Mouse (Mus musculus) macrophage (primary cell): Measurements from ENCODE around the gene St6gal1. TPM values are rescaled to one million over a fixed set of nuclear protein-coding genes. Genes with fewer than 3 reads are reported as not detected.
A peak's percentile ranks its signal among the peaks of the same experiment; 100 is the strongest.

Experiments used
- H3K27ac ChIP-seq: fragments of 350-480 bp; formaldehyde crosslinking; 2 replicates; pipeline ENCODE4 v1.9.0; 2021
- H3K36me3 ChIP-seq: fragments of 350-480 bp; formaldehyde crosslinking; 2 replicates; pipeline ENCODE4 v1.9.0; 2021; ENCODE audit errors: inconsistent target
- H3K4me3 ChIP-seq: fragments of 350-480 bp; formaldehyde crosslinking; 2 replicates; pipeline ENCODE4 v1.9.0; 2021; ENCODE audit errors: inconsistent target
- H3K79me2 ChIP-seq: fragments of 350-480 bp; formaldehyde crosslinking; 2 replicates; pipeline ENCODE4 v1.9.0; 2021; ENCODE audit errors: inconsistent target
- WGBS: methylation state at CpG from one replicate; pipeline ENCODE4 v1.1.7; 2026; ENCODE audit warnings: inconsistent platforms; ENCODE audit not compliant: missing documents; 5-methylcytosine and 5-hydroxymethylcytosine counted together
- polyA plus RNA-seq: library from polyadenylated mRNA; stranded (reverse); fragments of 250-400 nt; gene quantifications from 3 replicates; pipeline ENCODE4 v1.2.4, GENCODE M21; 2018; ENCODE audit warnings: inconsistent platforms

St6gal1 gene
- polyA plus RNA-seq, 1 experiment from 2014 or later = 59.9 TPM

DNA sequence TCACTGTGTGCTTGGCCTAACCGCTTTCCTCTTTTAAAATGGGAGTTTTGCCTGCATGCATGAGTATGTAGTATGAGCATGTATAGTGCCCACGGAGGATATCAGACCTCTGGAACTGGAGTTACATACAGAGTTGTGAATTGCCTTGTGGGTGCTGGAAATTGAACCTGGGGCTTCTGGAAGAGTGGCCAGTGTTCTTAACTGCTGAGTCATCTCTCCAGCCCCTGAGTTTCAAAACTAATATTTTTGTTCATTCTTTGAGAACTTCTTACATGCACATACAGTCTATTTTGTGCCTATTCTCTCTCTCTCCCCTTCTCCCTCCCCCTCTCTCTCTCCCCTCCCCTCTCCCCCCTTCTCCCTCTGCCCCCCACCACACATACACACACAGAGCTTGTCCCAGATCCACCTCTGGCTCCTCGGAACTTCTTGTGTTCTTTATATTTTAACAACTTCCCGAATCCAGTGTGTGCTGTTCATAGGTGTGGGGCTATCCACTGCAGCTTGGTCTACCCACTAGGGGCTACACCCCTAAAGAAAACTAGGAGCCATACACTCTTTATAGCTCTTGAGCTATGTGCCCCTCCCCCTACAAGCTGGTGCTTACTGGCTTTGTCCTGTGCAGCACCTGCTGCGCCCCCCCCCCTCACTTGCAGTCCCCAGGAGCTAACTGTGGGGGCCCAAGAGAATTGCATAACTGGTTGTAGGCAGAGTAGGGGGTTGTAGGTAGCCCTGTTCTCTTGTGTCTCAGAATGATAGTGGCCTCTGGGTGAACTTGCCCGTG lies 100.5 kb downstream of the St6gal1 start:
- 79% methylated on average over 6 of the region's 6 CpGs for WGBS
- H3K79me2 ChIP-seq = no peaks in the 10 kb centered on the region
- H3K36me3 ChIP-seq = peaks cover 12% of the 10 kb centered on the region; the same call in 1 of the 2 replicates
- H3K4me3 ChIP-seq = no peak overlapping the region
- H3K27ac ChIP-seq = no peak overlapping the region

DNA sequence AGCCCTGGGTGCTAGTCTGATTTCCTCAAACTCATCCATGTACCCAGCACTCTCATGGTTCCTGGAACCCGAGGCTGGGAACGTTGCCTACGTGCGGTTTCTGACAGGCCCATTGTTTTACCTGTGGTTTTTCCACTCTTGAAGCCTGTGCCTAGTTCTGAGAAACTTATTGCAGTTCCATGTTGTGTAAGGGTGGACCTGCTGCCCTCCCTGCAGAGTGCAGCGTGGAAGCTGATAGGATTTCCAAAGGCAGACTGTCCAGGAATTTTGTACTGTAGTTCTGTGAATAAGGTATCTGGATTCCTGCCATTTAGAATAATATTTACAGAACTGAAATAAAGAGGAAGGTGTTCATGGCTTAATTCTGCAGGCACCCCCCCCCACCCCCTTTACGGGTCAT lies 102.1 kb downstream of the St6gal1 start:
- 87% methylated on average over 6 of the region's 6 CpGs for WGBS
- peaks cover 6% of the 10 kb centered on the region; the same call in 1 of the 2 replicates for H3K36me3 ChIP-seq
- H3K27ac ChIP-seq = no peak overlapping the region
- no peaks in the 10 kb centered on the region for H3K79me2 ChIP-seq
- H3K4me3 ChIP-seq = no peak overlapping the region

DNA sequence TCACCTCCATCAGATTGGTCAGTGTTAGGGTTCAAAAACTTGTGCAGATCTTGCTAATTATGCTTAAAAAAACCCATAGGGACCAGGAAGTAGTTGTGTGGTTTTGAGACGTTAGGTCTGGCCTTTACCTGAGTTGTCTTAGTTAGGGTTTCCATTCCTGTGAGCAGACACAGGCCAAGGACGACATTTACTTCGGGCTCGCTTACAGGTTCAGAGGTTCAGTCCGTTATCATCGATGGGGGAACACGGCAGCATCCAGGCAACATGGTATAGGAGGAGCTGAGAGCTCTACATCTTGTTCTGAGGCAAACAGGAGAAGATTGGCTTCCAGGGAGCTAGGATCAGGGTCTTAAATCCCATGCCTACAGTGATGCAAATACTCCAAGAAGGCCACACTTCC lies 102.7 kb downstream of the St6gal1 start:
- Histone ChIP-seq H3K36me3 (peaks cover 4% of the 10 kb centered on the region; the same call in 1 of the 2 replicates), H3K79me2 (no peaks in the 10 kb centered on the region), H3K4me3 (no peak overlapping the region), H3K27ac (no peak overlapping the region)
- 90% methylated on average over 7 of the region's 7 CpGs for WGBS

DNA sequence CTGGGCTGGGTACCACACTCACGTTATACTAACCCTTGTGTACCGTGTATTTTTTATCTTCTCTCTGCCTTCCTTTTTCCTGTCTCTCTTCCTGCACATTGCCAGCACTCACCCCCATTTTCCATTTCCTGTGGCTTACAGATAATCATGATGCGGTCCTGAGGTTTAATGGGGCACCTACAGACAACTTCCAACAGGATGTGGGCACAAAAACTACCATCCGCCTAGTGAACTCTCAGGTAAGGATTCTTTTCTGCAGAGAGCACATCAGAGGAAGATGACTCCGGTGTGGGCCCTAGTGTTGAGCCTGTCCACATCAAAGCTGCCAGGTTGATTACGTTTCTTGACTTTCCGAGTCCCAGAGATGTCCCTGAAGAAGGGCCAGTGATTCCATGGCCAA lies 103.7 kb downstream of the St6gal1 start:
- H3K79me2 ChIP-seq = no peaks in the 10 kb centered on the region
- H3K4me3 ChIP-seq = no peak overlapping the region
- H3K36me3 ChIP-seq = peaks cover 4% of the 10 kb centered on the region; the same call in 1 of the 2 replicates
- no peak overlapping the region for H3K27ac ChIP-seq
- WGBS = 60% methylated on average over 7 of the region's 7 CpGs

DNA sequence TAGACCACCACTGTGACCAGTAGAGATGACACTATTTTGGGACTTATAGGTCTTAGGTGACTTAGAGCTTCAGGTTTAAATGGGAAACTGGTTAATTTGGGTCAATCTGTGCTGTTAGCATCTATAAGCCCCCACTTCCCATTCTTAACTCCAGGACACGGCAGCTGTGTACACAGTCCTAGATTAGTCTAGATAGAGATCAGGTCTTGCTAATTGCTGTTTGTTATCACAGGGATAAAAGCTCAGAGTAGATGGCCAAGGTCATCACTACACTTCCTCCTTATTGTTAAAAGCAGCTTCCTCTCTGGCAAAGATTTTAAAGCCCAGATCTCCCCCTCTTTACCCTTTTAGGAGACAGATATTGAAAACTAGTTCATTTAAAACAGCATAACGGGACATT lies 107.6 kb downstream of the St6gal1 start:
- H3K27ac ChIP-seq = peak overlapping the region; percentile 8; the same call in 1 of the 2 replicates
- WGBS = 40% methylated on average over 2 of the region's 2 CpGs
- peaks cover 4% of the 10 kb centered on the region; the same call in 1 of the 2 replicates for H3K36me3 ChIP-seq
- no peaks in the 10 kb centered on the region for H3K79me2 ChIP-seq
- H3K4me3 ChIP-seq = no peak overlapping the region

DNA sequence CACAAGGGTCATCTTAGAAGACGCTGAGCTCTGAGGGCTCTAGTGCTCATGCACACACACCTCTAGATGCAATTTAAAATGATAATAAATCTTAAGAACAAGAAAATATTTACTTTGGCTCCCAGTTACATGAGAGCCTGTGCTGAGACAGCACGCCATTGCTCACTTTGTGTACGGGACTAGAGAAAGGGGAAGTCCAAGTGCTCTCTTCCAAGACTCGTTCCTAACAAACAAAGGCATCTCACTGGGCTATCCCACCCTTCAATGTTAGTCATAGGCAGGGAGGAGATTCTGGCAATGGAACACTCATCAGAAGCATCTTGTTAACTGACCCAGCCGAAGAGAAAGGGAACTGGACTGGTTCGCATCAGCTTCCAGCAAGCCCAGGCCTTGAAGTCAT lies 108.1 kb downstream of the St6gal1 start:
- Histone ChIP-seq H3K36me3 (peaks cover 4% of the 10 kb centered on the region; the same call in 1 of the 2 replicates), H3K4me3 (no peak overlapping the region), H3K79me2 (no peaks in the 10 kb centered on the region), H3K27ac (peak overlapping the region; percentile 8; the same call in 1 of the 2 replicates)
- WGBS = 70% methylated on average over 6 of the region's 6 CpGs

DNA sequence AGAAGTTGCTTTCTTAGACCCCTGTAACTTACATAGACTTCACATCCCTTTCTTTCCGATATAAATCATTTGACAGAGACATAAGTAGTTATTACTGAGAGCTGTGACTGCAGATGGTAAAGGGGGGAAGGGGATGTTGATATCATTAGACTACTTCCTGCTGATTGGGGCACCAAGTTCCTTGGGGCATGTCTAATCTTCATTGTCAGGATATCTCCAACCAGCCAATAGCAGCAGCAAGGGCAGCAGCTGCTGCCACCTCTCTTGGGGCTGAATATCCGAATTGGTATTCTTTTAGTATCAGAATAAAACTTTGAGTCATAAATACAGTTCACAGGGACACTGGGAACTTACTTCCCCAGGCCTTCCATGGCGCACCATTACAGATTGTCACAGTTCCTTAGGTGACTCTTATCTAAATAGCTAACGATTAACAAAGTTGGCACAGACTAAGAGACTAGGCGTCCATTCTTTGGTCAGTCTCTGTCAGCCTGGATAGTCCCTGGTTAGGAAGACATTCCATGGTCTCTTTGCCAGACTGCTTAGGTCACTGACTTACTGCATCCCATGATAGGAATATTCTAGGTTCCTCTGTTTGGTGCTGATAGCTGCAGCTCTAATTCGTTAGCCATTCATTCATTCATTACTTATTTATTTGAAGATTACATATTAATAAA lies 109.5 kb downstream of the St6gal1 start:
- WGBS = 90% methylated on average over 6 of the region's 6 CpGs
- Histone ChIP-seq H3K27ac (no peak overlapping the region), H3K4me3 (no peak overlapping the region), H3K79me2 (no peaks in the 10 kb centered on the region), H3K36me3 (no peaks in the 10 kb centered on the region; the same call in 1 of the 2 replicates)

DNA sequence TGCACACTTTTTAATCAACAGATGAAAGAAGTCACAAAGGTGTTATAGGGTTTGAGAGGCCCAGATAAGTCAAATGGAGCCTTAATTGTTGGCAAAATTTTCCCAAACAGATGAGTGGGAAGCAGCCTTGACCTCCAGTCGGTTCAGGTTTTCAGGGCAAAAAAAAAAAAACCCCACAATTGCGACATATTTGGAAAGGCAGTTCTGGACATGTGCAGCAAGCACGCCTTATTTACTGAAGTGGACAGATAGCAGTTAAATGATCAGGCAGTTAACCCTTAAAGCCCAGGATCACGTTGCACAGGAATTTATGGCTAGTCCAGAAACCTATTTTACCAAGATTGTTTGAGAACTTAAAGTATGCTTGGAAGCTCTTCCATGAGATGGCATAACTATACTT lies 112.8 kb downstream of the St6gal1 start:
- Histone ChIP-seq H3K36me3 (no peaks in the 10 kb centered on the region), H3K27ac (no peak overlapping the region)
- WGBS = 60% methylated on average over 4 of the region's 4 CpGs

DNA sequence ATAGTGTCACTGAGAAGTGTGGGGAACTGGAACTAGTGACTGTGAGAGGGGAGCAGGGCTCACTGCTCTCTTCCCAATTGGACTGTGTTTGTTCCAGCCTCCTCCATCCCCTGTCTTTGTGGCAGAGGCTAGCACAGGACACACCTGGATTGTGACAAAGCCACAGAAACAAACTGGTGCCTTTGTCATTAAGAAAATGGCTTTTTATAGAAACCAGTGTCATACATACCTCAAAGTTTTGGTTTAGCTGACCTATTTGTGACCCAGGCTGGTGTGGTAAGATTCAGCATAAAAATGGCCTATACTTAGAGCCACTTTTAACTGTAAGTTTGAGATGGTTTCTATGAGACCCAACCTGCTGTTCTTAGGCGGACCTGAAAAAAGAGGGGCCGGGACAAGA lies 116.7 kb downstream of the St6gal1 start:
- Histone ChIP-seq H3K36me3 (no peaks in the 10 kb centered on the region), H3K4me3 (no peak overlapping the region), H3K79me2 (no peaks in the 10 kb centered on the region), H3K27ac (no peak overlapping the region)
- WGBS = 100% methylated on average over 2 of the region's 2 CpGs

More for the DNA sequence above, 112.8 kb downstream of the St6gal1 start:
- no peaks in the 10 kb centered on the region for H3K79me2 ChIP-seq
- no peak overlapping the region for H3K4me3 ChIP-seq

DNA sequence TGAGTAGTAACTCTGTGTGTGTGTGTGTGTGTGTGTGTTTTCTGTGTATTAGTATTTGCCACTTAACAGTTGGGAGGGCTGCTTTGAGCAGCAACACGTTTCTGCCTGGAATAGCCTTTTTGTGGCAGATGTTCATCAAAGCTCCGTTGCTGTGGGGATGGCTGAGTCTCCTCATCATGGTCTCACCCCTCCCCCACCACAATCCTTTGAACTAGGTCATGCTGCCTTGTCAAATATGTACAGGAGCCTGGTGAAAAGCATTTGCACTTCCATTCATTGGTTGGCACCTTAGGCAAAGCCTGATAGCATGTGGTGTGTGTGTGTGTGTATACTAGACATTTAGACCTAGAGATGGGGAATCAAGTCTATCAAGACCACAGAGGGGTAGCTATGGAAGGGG lies 126.3 kb downstream of the St6gal1 start:
- no peak overlapping the region for H3K27ac ChIP-seq
- no peaks in the 10 kb centered on the region for H3K79me2 ChIP-seq
- 86% methylated on average over 2 of the region's 2 CpGs for WGBS
- no peak overlapping the region for H3K4me3 ChIP-seq
- peaks cover 14% of the 10 kb centered on the region for H3K36me3 ChIP-seq

DNA sequence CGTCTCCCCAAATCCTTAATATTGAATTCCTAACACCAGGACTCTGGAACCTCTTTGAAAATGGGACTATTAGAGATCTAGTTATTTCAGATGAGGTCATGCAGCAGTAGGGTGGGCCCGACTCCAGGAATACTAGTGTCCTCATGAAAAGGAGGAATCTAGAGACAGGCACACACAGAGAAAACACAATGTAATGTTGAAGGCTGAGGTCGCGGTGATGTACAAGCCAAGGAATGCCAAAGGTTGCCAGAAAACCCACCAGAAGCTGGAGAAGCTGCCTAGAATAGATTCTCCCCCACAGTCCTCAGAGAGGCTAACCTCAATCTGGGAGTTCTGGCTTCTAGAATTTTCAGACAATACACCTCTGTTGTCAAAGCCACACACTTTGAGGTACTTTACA lies 136.5 kb downstream of the St6gal1 start:
- Histone ChIP-seq H3K36me3 (no peaks in the 10 kb centered on the region; the same call in none of the 2 replicates), H3K79me2 (no peaks in the 10 kb centered on the region), H3K27ac (no peak overlapping the region), H3K4me3 (no peak overlapping the region)
- WGBS = 95% methylated on average over 4 of the region's 4 CpGs

DNA sequence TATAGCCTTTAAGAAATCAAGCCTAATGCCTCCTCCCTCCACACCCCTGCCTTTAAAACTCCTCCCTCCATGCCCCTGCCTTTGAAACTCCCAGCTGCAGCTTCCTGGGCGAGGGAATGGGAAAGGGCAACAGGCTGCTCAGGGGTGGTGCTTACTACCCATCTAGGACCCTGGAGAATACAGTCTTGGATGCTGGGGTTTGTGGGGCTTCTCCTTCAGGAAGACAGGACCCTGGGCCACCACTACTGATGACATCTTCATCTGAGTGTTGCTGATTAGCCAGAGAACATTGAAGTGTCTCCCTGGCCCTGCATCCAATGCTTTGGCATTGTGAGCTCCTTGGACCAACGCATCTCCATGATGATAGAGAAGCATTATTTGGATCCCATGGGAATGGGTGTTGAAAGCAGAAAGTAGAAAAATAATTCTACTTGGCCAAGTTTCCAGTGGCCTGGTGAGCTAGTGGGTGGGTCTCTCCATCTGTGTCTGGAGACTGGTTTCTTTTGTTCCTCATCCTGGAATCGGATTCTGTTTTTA lies 137.0 kb downstream of the St6gal1 start:
- 96% methylated on average over 3 of the region's 3 CpGs for WGBS
- H3K79me2 ChIP-seq = no peaks in the 10 kb centered on the region
- H3K27ac ChIP-seq = no peak overlapping the region
- no peaks in the 10 kb centered on the region; the same call in none of the 2 replicates for H3K36me3 ChIP-seq
- H3K4me3 ChIP-seq = no peak overlapping the region

DNA sequence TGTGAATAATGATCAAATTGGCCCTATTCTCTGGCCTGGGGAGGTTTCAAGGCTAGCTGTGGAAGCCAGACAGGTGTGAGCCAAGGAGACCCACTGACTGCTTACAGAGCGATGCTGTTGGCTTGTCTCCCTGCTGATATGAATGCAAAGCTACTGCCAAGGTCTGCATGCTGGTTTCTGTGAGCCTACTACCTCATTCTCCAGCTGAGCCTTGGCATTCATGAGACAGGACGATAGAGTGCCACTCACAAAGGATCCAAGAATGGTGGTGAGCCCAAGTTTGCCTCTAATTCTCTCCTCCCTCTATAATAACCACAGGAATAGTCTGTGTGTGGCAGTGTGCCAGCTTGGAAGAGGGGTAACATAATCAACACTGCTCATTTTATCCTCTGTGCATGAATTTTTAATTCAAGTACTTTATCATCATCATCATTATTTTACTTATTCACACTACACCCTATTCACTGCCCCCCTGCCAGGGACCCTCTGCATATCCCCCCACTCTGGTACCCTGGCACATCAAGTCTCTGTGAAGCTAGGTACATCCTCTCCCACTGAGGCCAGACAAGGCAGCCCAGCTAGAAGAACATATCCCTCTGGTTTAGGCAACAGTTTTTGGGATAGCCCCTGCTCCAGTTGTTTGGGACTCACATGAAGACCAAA lies 139.9 kb downstream of the St6gal1 start:
- H3K36me3 ChIP-seq = no peaks in the 10 kb centered on the region
- 85% methylated on average over 2 of the region's 2 CpGs for WGBS
- H3K79me2 ChIP-seq = no peaks in the 10 kb centered on the region
- H3K27ac ChIP-seq = no peak overlapping the region
- no peak overlapping the region for H3K4me3 ChIP-seq

DNA sequence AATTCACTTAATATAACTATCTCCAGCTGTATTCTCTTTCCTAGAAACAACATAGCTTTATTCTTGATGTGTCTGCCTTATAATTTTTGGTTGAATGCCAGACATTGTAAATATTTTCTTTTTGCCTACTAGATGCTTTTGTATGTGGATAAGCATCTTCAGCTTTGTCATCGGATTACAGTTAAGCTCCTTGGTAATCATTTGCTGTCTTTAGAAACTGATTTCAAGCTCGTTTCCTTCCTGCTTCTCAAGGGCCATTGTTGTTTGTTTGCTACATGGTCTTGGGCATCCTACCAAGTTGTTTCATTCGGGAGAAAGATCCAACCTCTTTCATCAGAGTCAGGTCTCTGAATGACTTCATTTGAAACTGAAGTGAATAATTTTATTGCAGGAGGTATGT lies 144.6 kb downstream of the St6gal1 start:
- Histone ChIP-seq H3K27ac (no peak overlapping the region), H3K79me2 (no peaks in the 10 kb centered on the region), H3K36me3 (no peaks in the 10 kb centered on the region), H3K4me3 (no peak overlapping the region)
- 75% methylated on average over 3 of the region's 3 CpGs for WGBS
